ENCODE assay signal across 17 mouse cellular contexts in genomic region chr16:11164695-11165255, GRCm38 (mm10). TPM values are rescaled to one million over a fixed set of nuclear protein-coding genes. Genes with fewer than 3 reads are reported as not detected.
A peak's percentile ranks its signal among the peaks of the same experiment; 100 is the strongest.
DNase-seq lines count a peak whose midpoint lies in the region; ATAC-seq lines count a peak whose summit lies in the region.
"Had no signal": no experiment of that assay in that cellular context is flagged by ENCODE, and none has a peak within 500 bp of the region (broad histone marks: within the 10 kb centered on the region; RNA-seq: fewer than 3 reads in every experiment).

No protein-coding gene starts in this region.

- peaks cover 2% of the 10 kb centered on the region; the same call in 1 of the 2 replicates for H3K4me1 ChIP-seq in heart, embryonic 11.5 days (ENCODE audit: control insufficient read depth, insufficient read depth, low read length)
- peaks cover 13% of the 10 kb centered on the region for H3K4me1 ChIP-seq in limb, embryonic 12.5 days (replicated peaks)
- H3K4me1 ChIP-seq in limb, embryonic 10.5 days: no peaks in the 10 kb centered on the region
- peaks cover 11% of the 10 kb centered on the region for H3K4me1 ChIP-seq in limb, embryonic 13.5 days

- H3K27ac ChIP-seq in heart, embryonic 11.5 days (ENCODE audit: low read depth, low read length): 0 out of 2 replicates have a peak overlapping the region, but pooled peaks have one; percentile 15
- peak overlapping the region; percentile 78 for H3K27ac ChIP-seq in limb, embryonic 12.5 days
- no peak overlapping the region for H3K27ac ChIP-seq in limb, embryonic 10.5 days
- H3K27ac ChIP-seq in limb, embryonic 13.5 days: peak overlapping the region; percentile 45; the same call in 1 of the 2 replicates

- 61% methylated on average over 3 of the region's 3 CpGs for WGBS in heart, embryonic 11.5 days (ENCODE audit: insufficient replicate concordance)
- 78% methylated on average over 3 of the region's 3 CpGs for WGBS in limb, embryonic 12.5 days
- 84% methylated on average over 3 of the region's 3 CpGs for WGBS in limb, embryonic 10.5 days
- WGBS in limb, embryonic 13.5 days: 71% methylated on average over 3 of the region's 3 CpGs

- H3K36me3 ChIP-seq in heart, embryonic 11.5 days (ENCODE audit: control insufficient read depth, insufficient read depth, low read length): peaks cover 9% of the 10 kb centered on the region
- H3K36me3 ChIP-seq in limb, embryonic 12.5 days: peaks cover 28% of the 10 kb centered on the region
- H3K36me3 ChIP-seq in limb, embryonic 10.5 days: peaks cover 23% of the 10 kb centered on the region
- peaks cover 21% of the 10 kb centered on the region for H3K36me3 ChIP-seq in limb, embryonic 13.5 days

- no peak for ATAC-seq in heart, embryonic 11.5 days (replicated peaks; ENCODE audit: insufficient number of reproducible peaks, low FRiP score, low TSS enrichment)
- no peak for ATAC-seq in limb, embryonic 12.5 days (ENCODE audit: insufficient number of reproducible peaks, insufficient read depth, low FRiP score, low TSS enrichment, low read depth)
- peak; percentile 66; the same call in 1 of the 2 replicates for ATAC-seq in limb, embryonic 13.5 days (ENCODE audit: low FRiP score, low read depth)
- ATAC-seq: inflammation-experienced regulatory T-cells, adult 6 months had no signal

- intact Hi-C loops in heart, postnatal 36 days (cut with DNase I): no loop called here

- H3K9me3 ChIP-seq in heart, embryonic 11.5 days (replicated peaks; ENCODE audit: control insufficient read depth, low read length): no peaks in the 10 kb centered on the region
- no peaks in the 10 kb centered on the region for H3K9me3 ChIP-seq in limb, embryonic 12.5 days
- no peaks in the 10 kb centered on the region for H3K9me3 ChIP-seq in limb, embryonic 10.5 days (replicated peaks)
- H3K9me3 ChIP-seq in limb, embryonic 13.5 days: no peaks in the 10 kb centered on the region

- DNase-seq in heart, postnatal 36 days: no peak
- no peak for DNase-seq in limb, embryonic 10.5 days (ENCODE audit: low spot score)
- peak; percentile 49 for DNase-seq in kidney, adult 9 months
- DNase-seq in retina, embryonic 14.5 days (ENCODE audit: low spot score): no peak
- no peak for DNase-seq in urinary bladder, postnatal 36 days (ENCODE audit: low spot score in 2 of 2)
- DNase-seq: adrenal gland, adult 2 months; heart, adult 18-20 months; lung, embryonic 14.5 days; lung, postnatal 4 days; right cerebral cortex, adult 18-20 months had no signal

- no peaks in the 10 kb centered on the region for H3K27me3 ChIP-seq in heart, embryonic 11.5 days (ENCODE audit: control insufficient read depth, insufficient read depth, low read length)
- no peaks in the 10 kb centered on the region for H3K27me3 ChIP-seq in limb, embryonic 12.5 days
- no peaks in the 10 kb centered on the region for H3K27me3 ChIP-seq in limb, embryonic 10.5 days (ENCODE audit: low read depth, poor library complexity, severe bottlenecking)
- no peaks in the 10 kb centered on the region for H3K27me3 ChIP-seq in limb, embryonic 13.5 days
- H3K27me3 ChIP-seq: CH12.LX had no signal

- H3K9ac ChIP-seq in heart, embryonic 11.5 days (ENCODE audit: low read depth, low read length): no peak overlapping the region
- no peak overlapping the region for H3K9ac ChIP-seq in limb, embryonic 12.5 days (replicated peaks)
- H3K9ac ChIP-seq in limb, embryonic 13.5 days: no peak overlapping the region
- H3K9ac ChIP-seq: lung, embryonic 14.5 days had no signal

- no peak overlapping the region for H3K4me2 ChIP-seq in heart, embryonic 11.5 days
- no peak overlapping the region for H3K4me2 ChIP-seq in limb, embryonic 12.5 days
- H3K4me2 ChIP-seq in limb, embryonic 13.5 days (replicated peaks): no peak overlapping the region
- H3K4me2 ChIP-seq: liver, embryonic 11.5 days; lung, embryonic 14.5 days; midbrain, embryonic 11.5 days had no signal

- H3K4me3 ChIP-seq in heart, embryonic 11.5 days (ENCODE audit: low read depth, low read length): no peak overlapping the region
- H3K4me3 ChIP-seq in limb, embryonic 12.5 days (replicated peaks): no peak overlapping the region
- no peak overlapping the region for H3K4me3 ChIP-seq in limb, embryonic 10.5 days
- no peak overlapping the region for H3K4me3 ChIP-seq in limb, embryonic 13.5 days

RNA-seq across cellular contexts. Expression of gene Zc3h7a, which starts 11.4 kb away (rescaled TPM):
- polyA plus RNA-seq in heart, embryonic 11.5 days (2014; fragmentation: Nextera tagmentation; extraction: Ambion mirVana): 85.3 and 85.8 TPM in 2 replicates
- total RNA-seq in heart, postnatal 36 days (2021): 10 to 100 TPM; 19.8 to 26.0 TPM
- 98.3 and 101 TPM in 2 replicates for polyA plus RNA-seq in limb, embryonic 12.5 days (2016; fragmentation: Nextera tagmentation; extraction: Ambion mirVana)
- 61.9 and 71.3 TPM in 2 replicates for polyA plus RNA-seq in limb, embryonic 10.5 days (2016; fragmentation: Nextera tagmentation; extraction: Ambion mirVana)
- polyA plus RNA-seq in limb, embryonic 13.5 days (2015; fragmentation: Nextera tagmentation; extraction: Ambion mirVana): 91.8 and 99.0 TPM in 2 replicates

RNA-seq across cellular contexts. Expression of gene Txndc11, which starts 30.3 kb away (rescaled TPM):
- 33.5 and 34.7 TPM in 2 replicates for polyA plus RNA-seq in heart, embryonic 11.5 days (2014; fragmentation: Nextera tagmentation; extraction: Ambion mirVana)
- 10 to 100 TPM; 12.5 to 14.7 TPM for total RNA-seq in heart, postnatal 36 days (2021)
- polyA plus RNA-seq in limb, embryonic 12.5 days (2016; fragmentation: Nextera tagmentation; extraction: Ambion mirVana): 36.3 and 39.5 TPM in 2 replicates
- 27.9 and 33.4 TPM in 2 replicates for polyA plus RNA-seq in limb, embryonic 10.5 days (2016; fragmentation: Nextera tagmentation; extraction: Ambion mirVana)
- 35.5 and 39.8 TPM in 2 replicates for polyA plus RNA-seq in limb, embryonic 13.5 days (2015; fragmentation: Nextera tagmentation; extraction: Ambion mirVana)

RNA-seq across cellular contexts. Expression of gene Rsl1d1, which starts 38.4 kb away (rescaled TPM):
- polyA plus RNA-seq in heart, embryonic 11.5 days (2014; fragmentation: Nextera tagmentation; extraction: Ambion mirVana): 161 and 167 TPM in 2 replicates
- total RNA-seq in heart, postnatal 36 days (2021): 10 to 100 TPM; 52.5 to 54.7 TPM
- 224 and 225 TPM in 2 replicates for polyA plus RNA-seq in limb, embryonic 12.5 days (2016; fragmentation: Nextera tagmentation; extraction: Ambion mirVana)
- polyA plus RNA-seq in limb, embryonic 10.5 days (2016; fragmentation: Nextera tagmentation; extraction: Ambion mirVana): 278 and 326 TPM in 2 replicates
- polyA plus RNA-seq in limb, embryonic 13.5 days (2015; fragmentation: Nextera tagmentation; extraction: Ambion mirVana): 193 and 195 TPM in 2 replicates
